Mouse (Mus musculus) R1 (cell line): ENCODE data around the gene 2610044O15Rik8.

ENCODE experiments used
- DNase-seq: peaks from one replicate; pipeline ENCODE4 v3.0.0-alpha.2; 2018; ENCODE audit warnings: low read depth, low spot score

The 2610044O15Rik8 gene

GRCm38 (mm10) chr8:129234027-129234733, at the start of gene 2610044O15Rik8:
TSS of gene 2610044O15Rik8 (minus strand) at chr8:129234406.
- peak; percentile 95 for DNase-seq

- DNase-seq: no peak
Measured at GRCm38 (mm10) chr8:129265918-129266317, 31.7 kb upstream of the 2610044O15Rik8 start.

GRCm38 (mm10) chr8:129264296-129264695, 30.1 kb upstream of the 2610044O15Rik8 start:
- no peak for DNase-seq

- DNase-seq: peak; percentile 83
Measured at GRCm38 (mm10) chr8:129263211-129263927, 29.2 kb upstream of the 2610044O15Rik8 start.

DNA sequence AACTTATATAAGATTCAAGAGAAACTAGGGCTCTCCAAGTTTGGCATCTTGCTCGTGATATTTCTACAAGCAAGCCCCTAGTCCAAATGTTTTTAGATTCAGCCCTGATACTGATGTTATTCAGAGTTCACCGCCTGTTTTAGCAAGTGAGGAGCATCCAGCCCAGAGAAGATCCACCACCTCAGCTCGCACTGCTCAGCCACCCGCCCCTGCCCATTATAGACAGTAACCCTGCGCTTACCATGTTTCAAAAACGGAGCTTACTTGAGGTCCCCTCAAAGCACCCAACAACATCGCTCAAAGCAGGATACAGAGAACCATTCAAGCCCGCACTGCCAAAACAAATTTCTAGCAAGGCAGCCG, 561 bp downstream of the 2610044O15Rik8 start:
- no peak for DNase-seq
